Mouse (Mus musculus) ES-E14 (cell line): ENCODE measurements around the gene Nup107.

Source experiments
- HCFC1 ChIP-seq: IDR thresholded peaks from 2 replicates; pipeline ENCODE4 v1.6.1; 2012; ENCODE audit warnings: low read length, inconsistent platforms, borderline replicate concordance; ENCODE audit not compliant: insufficient read depth
- ZC3H11A ChIP-seq: IDR thresholded peaks from 2 replicates; pipeline ENCODE4 v1.6.1; 2012; ENCODE audit warnings: low read depth, mild to moderate bottlenecking, inconsistent platforms, low read length, borderline replicate concordance

DNA sequence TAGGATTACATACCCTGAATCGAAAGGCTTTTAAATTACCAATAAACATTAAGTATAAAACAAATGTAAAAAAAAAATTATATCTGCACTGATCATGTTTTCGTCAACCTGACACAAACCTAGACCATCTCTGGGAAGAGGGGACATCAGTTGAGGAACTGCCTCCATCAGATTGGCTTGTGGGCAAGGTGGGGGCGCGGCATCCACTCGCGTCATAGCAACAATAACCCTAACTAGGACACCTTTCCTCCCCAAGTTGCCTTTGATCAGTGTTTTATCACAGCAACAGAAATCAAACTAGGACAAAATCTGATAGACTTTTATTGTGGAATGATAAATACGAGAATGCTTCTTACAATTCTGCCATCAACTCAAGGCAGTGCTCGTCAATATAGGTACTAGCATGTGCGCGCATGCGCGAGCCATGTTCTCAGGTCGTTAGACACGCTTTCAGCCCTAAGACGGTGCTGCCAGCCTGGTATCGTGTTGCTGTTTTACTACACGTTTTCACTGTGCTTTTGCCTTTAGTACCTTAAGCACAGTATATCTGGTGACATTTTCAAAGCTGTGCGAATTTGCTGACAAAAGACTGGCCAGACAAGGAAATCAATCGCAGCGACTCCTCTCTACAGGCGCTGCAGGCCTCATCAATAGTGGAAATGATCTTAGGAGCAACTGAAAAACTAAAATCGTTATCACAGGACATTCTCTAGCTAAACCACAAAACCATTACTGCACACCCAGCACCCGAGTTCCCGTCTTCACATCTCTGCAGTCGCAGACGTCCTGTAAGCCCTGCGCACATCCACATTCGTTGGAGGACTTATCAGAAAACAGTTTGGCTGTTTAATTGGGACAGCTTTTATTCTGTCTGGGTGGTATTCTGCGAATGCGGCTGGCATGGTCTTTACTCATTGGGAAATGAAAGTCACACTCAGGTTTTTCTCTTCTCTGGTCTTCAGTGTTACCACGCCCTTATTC is 11.7 kb upstream of the Nup107 start:
- TF ChIP-seq ZC3H11A (no peak), HCFC1 (no peak)
